Mouse (Mus musculus) lung, adult 2 months (tissue): ENCODE results near the gene Cflar.
"Not testable (repeated sequence)": the region's sequence is repeated elsewhere in the genome, so short reads cannot be mapped to it uniquely, and the experiment has no call there.

ENCODE experiments used
- CTCF ChIP-seq: fragments of 200-500 bp; IDR thresholded peaks from 2 replicates; pipeline ENCODE4 v1.5.1; 2011; ENCODE audit warnings: mild to moderate bottlenecking, low read length, control low read depth; ENCODE audit not compliant: insufficient read depth
- POLR2A ChIP-seq: fragments of 200-500 bp; IDR thresholded peaks from 2 replicates; pipeline ENCODE4 v1.6.1; 2011; ENCODE audit warnings: low read depth, mild to moderate bottlenecking, control low read depth, low read length, borderline replicate concordance; ENCODE audit errors: extremely low read depth

- not testable (repeated sequence) for TF ChIP-seq CTCF, POLR2A
Observed at GRCm38 (mm10) chr1:58663365-58663764, 47.9 kb upstream of the Cflar start.
